Mouse (Mus musculus) fibroblast of lung, adult 2 months (primary cell): ENCODE data around the gene Pced1b.

ENCODE experiments used
- DNase-seq: peaks from one replicate; pipeline ENCODE4 v3.0.0-alpha.2; 2011; ENCODE audit warnings: low read depth

Gene Pced1b

GRCm38 (mm10) chr15:97400866-97401265 lies 154.0 kb downstream of the Pced1b start:
- no peak for DNase-seq

GRCm38 (mm10) chr15:97404483-97404882 lies 157.6 kb downstream of the Pced1b start:
- no peak for DNase-seq

DNA sequence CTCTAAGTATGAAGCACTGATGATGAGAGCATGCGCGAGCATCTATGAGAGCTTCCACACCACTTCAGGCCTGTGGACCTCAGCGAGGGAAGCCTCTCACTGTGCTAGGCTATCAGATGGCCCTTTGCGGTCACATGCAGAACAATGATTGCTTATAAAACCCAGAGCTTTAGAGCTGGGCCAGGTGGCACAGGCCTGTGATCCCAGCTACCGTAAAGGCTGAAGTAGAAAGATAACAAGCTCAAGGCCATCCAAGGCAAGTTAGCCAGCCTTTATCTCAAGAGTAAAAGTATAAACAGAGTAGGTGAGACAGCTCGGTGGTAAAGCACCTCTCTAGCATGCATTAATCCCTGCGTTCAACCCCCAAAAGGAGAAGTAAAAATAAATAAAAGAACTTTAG lies 158.1 kb downstream of the Pced1b start:
- DNase-seq, result no peak

- DNase-seq, result no peak
Measured at GRCm38 (mm10) chr15:97406105-97406504, 159.2 kb downstream of the Pced1b start.

GRCm38 (mm10) chr15:97407496-97408454 lies 160.9 kb downstream of the Pced1b start:
- DNase-seq, result peak; percentile 69

GRCm38 (mm10) chr15:97411136-97411535 lies 164.2 kb downstream of the Pced1b start:
- DNase-seq, result no peak

GRCm38 (mm10) chr15:97411671-97412070 lies 164.8 kb downstream of the Pced1b start:
- no peak for DNase-seq

- DNase-seq, result no peak
Measured at GRCm38 (mm10) chr15:97412308-97412707, 165.4 kb downstream of the Pced1b start.

DNA sequence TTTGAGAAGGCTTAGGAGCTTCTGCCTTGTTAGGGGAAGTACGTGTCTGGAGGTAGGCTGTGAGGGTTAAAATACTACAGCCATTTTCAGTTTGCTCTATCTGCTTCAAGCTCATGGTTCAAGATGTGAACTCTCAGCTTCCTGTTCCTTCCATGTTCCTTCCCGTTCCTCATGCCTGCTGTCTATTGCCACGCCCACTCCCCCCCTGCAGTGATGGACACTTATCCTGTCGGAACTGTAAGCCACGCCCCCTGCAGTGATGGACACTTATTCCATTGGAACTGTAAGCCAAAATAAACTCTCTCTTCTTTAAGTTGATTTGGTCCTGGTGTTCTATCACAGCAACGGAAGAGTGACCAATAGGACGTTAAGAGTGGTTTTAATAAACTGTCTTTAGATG lies 166.0 kb downstream of the Pced1b start:
- no peak for DNase-seq

GRCm38 (mm10) chr15:97414718-97415413 lies 168.0 kb downstream of the Pced1b start:
- DNase-seq, result no peak

DNA sequence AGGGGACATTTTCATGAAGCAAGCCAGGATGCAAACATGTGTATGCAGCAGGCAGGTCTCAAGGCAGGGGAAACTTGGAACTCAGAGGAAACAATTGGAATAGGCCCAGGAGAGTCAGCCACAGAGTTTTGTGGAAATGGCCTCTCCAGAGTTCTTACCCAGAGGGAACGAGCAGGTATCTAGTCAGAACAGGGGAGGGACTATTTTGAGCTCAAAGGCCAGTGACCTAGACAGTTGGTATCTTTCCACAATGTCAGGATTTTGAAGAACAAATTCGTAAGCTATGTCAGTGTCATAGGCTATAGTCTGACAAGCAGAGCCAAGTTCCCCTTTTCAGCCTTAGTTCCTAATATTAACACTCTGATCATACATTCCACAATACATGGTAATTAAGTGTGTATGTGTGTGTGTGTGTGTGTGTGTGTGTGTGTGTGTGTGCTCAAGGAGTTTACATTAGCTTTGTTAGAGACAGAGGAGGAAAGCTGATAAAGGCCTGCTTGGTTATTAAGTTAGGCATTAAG lies 168.6 kb downstream of the Pced1b start:
- no peak for DNase-seq

DNA sequence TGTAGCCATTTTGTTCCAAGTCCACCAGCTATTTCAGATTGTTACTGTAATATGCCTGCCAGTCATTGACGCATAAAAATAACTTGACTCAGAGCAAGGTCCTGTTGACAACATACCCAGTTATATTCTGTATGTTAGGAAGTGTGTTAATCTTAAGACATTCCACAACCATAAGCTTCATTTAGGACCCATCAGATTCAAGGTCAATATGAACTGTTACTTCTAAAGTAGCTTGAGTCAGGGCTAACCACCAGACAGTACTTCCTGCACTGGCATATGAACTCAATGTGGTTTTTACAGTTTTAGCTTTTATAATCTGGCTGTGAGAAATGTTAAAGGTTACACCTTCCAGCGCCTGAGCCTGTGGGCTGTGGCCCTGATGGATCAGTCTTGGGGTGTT lies 173.4 kb downstream of the Pced1b start:
- no peak for DNase-seq

DNA sequence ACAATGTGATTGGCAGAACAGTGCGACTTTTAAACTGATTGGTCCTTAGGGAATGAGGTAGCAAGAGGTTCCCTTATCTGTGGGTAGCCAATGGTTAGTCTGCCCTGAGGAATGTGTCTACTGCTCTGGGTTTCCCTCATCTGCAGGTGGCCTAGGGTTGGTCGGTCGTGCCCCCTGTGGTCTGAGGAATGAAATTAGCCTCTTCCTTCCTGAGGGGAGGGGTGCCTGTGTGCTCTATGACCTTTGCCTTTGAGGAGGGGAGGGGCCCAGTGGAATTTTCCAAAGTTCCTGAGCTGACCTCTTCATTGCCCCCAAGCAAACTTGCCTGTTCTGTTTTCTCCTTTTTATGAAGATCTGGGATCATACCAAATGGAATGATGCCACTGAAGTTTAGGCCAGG lies 174.6 kb downstream of the Pced1b start:
- DNase-seq, result no peak

- DNase-seq, result no peak
Measured at GRCm38 (mm10) chr15:97422212-97422944, 175.5 kb downstream of the Pced1b start.

GRCm38 (mm10) chr15:97424375-97424774 lies 177.5 kb downstream of the Pced1b start:
- no peak for DNase-seq

DNA sequence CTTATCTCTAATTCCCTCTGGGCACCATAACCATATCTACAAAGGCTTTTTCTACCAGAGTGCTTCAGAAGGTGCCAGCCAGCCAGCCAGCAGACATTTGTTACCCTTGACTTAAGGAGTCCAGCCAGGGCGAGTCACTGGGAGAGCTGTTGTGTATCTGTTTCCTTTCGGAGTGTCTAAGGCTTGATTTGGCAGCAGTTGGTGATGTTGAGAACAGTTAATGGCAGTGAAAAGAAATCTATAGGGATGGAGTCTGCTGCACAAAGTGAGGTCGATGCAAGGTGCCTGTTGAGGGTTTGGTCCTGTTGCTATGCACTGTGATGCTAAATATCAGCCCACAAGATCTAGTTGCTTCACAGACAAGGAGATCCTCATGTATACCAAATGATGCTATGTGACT lies 178.1 kb downstream of the Pced1b start:
- no peak for DNase-seq

- DNase-seq, result no peak
Measured at GRCm38 (mm10) chr15:97429201-97429900, 182.4 kb downstream of the Pced1b start.

GRCm38 (mm10) chr15:97431533-97431932 lies 184.6 kb downstream of the Pced1b start:
- DNase-seq, result no peak

DNA sequence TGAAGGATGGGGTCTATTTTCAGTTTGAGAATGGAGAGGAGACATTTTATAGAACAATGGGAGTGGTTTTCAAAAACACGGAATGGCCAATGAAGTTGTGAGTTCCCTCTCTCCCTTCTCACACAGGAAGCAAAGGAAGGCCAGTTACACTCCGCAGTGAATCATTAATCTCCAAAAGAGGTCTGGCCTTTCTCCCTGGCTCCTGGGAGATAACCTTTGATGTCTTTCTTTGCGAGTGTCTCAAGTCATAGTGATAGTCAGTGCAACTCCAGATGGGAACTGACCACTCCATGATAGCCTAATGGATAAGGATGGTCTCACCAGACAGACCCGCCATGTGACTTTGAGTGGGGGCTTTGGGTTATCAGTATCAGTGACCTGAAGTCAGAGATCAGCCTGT lies 185.3 kb downstream of the Pced1b start:
- no peak for DNase-seq
